Mouse (Mus musculus) T-cell, adult 66 days (primary cell): ENCODE data around the gene Rtl6. TPM values are rescaled to one million over a fixed set of nuclear protein-coding genes. Genes with fewer than 3 reads are reported as not detected.

Source experiments
- total RNA-seq, 2 experiments: library from RNA; stranded (reverse); gene quantifications; 3 replicates in 1 of 2; 4 replicates in 1 of 2; pipeline ENCODE4 v1.2.4; 2023

Gene Rtl6
- 1 to 10 TPM; 6.2 to 7.0 TPM for total RNA-seq

DNA sequence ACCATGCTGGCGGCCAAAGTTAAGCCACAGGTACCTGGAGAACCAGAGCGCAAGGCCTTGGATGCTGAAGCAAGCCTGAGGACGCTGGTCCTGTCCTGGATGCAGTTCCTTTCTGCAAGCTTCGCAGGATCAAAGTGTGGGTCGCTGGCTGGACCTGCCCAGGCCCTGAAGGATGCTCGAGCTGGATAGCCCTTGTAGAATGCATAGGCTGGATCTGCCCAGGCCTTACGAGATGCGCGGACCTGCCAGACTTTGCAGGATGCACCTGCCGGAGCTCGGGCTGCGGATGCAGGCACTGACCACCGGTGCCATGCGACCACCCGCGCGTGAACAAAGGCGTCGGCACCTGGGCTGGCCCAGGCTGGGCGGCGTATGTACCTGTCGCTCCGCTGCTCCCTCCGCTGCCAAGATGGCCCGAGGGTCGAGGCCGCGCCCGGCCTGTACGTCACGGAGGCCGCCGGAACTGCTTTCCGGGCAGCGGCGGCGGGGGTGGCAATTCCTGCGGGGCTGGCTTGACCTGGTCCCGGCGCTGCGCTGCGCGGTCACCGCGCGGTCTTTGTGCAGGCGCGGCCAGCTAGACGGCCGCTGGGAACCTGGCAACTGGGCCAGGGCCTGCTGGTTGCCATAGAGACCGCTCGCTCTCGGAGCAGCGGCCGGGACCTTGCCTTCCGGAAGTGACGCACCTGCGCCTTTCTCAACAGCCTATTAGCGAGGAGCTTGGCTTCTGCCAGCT, at the start of gene Rtl6:
Gene Rtl6, minus strand, starts transcription at position 635 of the 733 bp plus-strand sequence.

Other genes starting within 250 kb of the Rtl6 start
- gene Parvg, start 233.8 kb downstream of the Rtl6 start, total RNA-seq = 10 to 100 TPM; 82.0 to 92.2 TPM
- not detected for gene Shisal1, start 110.7 kb downstream of the Rtl6 start, total RNA-seq
- 1 to 10 TPM in 1 of 2 experiments, under 1 TPM in 1; 0.56 to 1.3 TPM for gene Prr5, start 111.8 kb upstream of the Rtl6 start, total RNA-seq
- not detected for gene Arhgap8, start 162.2 kb upstream of the Rtl6 start, total RNA-seq